Mouse (Mus musculus): Measurements from ENCODE around the gene Tcp11x2. TPM values are rescaled to one million over a fixed set of nuclear protein-coding genes. Genes with fewer than 3 reads are reported as not detected.

The Tcp11x2 gene
- not detected in 2 replicates for polyA plus RNA-seq (2015; fragmentation: Nextera tagmentation; extraction: Ambion mirVana)

GRCm38 (mm10) chrX:135693633-135694032 lies at the start of gene Tcp11x2:
Gene Tcp11x2 (minus strand): TSS chrX:135693790.

DNA sequence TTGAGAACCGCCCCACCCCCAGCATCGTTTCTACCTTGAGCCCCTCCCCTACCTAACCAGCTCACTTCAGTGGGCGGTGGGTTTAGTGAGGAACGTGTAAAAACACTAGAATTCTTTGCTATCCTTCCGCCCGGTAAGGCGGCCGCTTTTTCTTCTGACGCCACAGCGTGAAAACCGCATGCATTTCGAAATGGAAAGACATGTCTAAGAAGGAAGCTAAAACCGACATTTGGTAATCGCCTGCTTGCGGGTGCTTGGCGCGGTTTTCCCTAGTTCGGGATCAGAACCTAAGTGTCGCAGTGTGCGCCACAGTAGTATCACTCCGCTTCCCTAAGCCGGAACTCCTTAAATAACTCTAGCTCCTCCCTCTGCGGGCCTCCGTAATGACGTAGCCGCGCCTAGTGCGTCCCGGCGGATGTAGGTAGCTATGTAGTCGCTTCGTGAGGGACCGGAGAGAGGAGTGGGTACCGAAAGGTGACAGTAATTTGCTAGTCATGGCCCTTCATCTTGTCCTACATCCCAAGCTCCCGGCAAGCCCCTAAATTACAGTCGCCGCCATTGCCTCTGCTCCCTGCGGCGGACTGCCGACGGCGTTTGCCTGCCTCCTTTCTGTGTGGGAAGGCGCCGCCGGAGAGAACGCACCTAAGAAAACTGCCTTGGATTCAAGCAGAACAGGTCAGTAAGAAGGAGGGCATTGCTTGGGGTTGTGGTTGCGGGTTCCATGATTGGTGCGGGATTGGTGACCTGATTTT lies 48.9 kb upstream of the Tcp11x2 start, which contains the start of the genes Armcx5 and Gprasp1:
TSS of gene Armcx5 (plus strand) at position 430 of the 752 bp plus-strand sequence.
TSS of gene Gprasp1 (plus strand) at position 430 of the 752 bp plus-strand sequence.

GRCm38 (mm10) chrX:135725161-135725560 lies 31.6 kb upstream of the Tcp11x2 start, which contains the start of gene Tmsb15a:
Gene Tmsb15a (minus strand): TSS chrX:135725261.

DNA sequence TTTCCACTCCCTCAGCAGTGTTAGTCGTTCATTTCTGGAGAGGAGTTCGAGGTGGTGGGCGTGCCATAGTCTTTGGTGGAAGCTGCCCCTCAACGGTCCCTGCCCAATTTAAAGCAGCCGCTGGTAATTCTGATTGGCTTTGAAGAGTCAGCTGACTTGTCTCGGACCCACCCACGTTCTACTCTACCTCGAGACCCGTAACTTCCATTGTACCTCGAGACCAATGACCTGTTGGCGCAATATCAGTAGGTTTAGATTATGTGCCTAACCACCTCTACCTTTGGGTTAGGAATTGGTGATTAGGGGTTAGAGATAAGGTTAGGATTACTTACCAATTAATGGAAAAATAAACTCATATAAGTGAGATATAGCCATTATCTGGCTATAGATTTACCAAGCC lies 66.0 kb downstream of the Tcp11x2 start, which contains the start of gene Prame:
TSS of gene Prame (minus strand) at position 101 of the 400 bp plus-strand sequence.

Other genes with a start within 250 kb of the Tcp11x2 start
- gene AV320801, start 199.2 kb downstream of the Tcp11x2 start, polyA plus RNA-seq (2015; fragmentation: Nextera tagmentation; extraction: Ambion mirVana): 0.06 TPM in 1 of 2 replicates, not detected in the other
- gene Nxf7, start 95.0 kb downstream of the Tcp11x2 start, polyA plus RNA-seq (2015; fragmentation: Nextera tagmentation; extraction: Ambion mirVana): not detected in 2 replicates
- gene Prame, start 66.1 kb downstream of the Tcp11x2 start, polyA plus RNA-seq (2015; fragmentation: Nextera tagmentation; extraction: Ambion mirVana): not detected in 2 replicates
- not detected in 2 replicates for gene Tmsb15a, start 31.5 kb upstream of the Tcp11x2 start, polyA plus RNA-seq (2015; fragmentation: Nextera tagmentation; extraction: Ambion mirVana)
- 9.3 and 12.9 TPM in 2 replicates for gene Armcx5, start 48.9 kb upstream of the Tcp11x2 start, polyA plus RNA-seq (2015; fragmentation: Nextera tagmentation; extraction: Ambion mirVana)
- gene Gprasp1, start 48.9 kb upstream of the Tcp11x2 start, polyA plus RNA-seq (2015; fragmentation: Nextera tagmentation; extraction: Ambion mirVana): 36.0 and 40.9 TPM in 2 replicates
- gene Bhlhb9, start 103.8 kb upstream of the Tcp11x2 start, polyA plus RNA-seq (2015; fragmentation: Nextera tagmentation; extraction: Ambion mirVana): 35.1 and 35.5 TPM in 2 replicates
- 26.4 and 29.7 TPM in 2 replicates for gene Gprasp2, start 145.2 kb upstream of the Tcp11x2 start, polyA plus RNA-seq (2015; fragmentation: Nextera tagmentation; extraction: Ambion mirVana)

All from adrenal gland, postnatal 0 days (tissue).